Mouse (Mus musculus) urinary bladder, postnatal 36 days (tissue): Measurements from ENCODE around the gene Vmn1r127.
"Not testable (repeated sequence)": the region's sequence is repeated elsewhere in the genome, so short reads cannot be mapped to it uniquely, and the experiment has no call there.

Experiments
- DNase-seq, 2 experiments: peaks; one replicate each; pipeline ENCODE4 v3.0.0; 2022; ENCODE audit warnings: low spot score in 2 of 2, mixed read lengths in 1 of 2

Gene Vmn1r127

GRCm38 (mm10) chr7:21319761-21320160 is at the start of gene Vmn1r127:
Vmn1r127 (minus strand) TSS chr7:21319861.
- not testable (repeated sequence) for DNase-seq

DNA sequence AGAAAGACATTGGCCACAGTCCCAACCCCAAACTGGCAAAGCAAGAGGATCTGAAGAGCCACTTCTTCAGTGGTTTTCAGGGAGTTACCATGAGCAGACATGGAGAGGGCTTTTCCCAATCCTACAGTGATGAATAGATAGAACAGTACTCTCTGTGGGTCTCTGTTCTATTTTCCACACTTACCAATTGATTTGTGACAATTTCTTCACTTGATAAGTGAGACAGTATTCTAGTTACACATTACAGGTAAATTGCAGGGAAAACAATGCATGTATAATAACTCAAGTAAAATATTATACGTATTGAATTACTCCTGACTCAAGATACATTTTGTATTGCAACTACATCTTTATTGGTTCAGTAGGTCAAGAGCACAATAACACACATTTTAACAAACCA is 41.5 kb upstream of the Vmn1r127 start, which contains the start of gene Vmn1r129:
Gene Vmn1r129, minus strand, starts transcription at position 101 of the 400 bp plus-strand sequence.
- not testable (repeated sequence) for DNase-seq

DNA sequence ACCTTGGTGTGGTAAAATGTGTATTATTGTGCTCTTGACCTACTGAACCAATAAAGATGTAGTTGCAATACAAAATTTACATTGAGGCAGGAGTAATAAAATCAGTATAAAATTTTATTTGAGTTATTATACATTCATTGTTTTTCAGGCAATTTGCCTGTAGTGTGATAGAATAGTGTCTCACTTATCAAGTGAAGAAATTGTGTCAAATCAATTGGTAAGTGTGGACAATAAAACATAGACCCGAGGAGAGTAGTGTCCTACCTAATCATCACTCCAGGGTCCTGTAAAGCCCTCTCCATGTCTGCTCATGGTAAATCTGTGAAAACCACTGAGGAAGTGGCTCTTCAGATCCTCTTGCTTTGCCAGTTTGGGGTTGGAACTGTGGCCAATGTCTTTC is 29.4 kb upstream of the Vmn1r127 start, which contains the start of gene Vmn1r128:
Gene Vmn1r128, plus strand, starts transcription at position 301 of the 400 bp plus-strand sequence.
- not testable (repeated sequence) for DNase-seq

- DNase-seq: not testable (repeated sequence)
Measured at GRCm38 (mm10) chr7:21301367-21301766, 18.3 kb downstream of the Vmn1r127 start, which contains the start of gene Vmn1r126. Vmn1r126 (minus strand) TSS chr7:21301467.

GRCm38 (mm10) chr7:21271879-21272278 is 47.8 kb downstream of the Vmn1r127 start, which contains the start of gene Vmn1r125:
Vmn1r125 (plus strand) TSS chr7:21272179.
- not testable (repeated sequence) for DNase-seq
